Mouse (Mus musculus) lung, postnatal 36 days (tissue): Measurements from ENCODE around the gene Prdm16.

ENCODE experiments used
- DNase-seq: peaks from one replicate; pipeline ENCODE4 v3.0.0; 2022; ENCODE audit warnings: mixed read lengths

Gene Prdm16

GRCm38 (mm10) chr4:154549961-154550393, 86.7 kb downstream of the Prdm16 start:
- no peak for DNase-seq

- no peak for DNase-seq
Measured at GRCm38 (mm10) chr4:154549497-154549896, 87.2 kb downstream of the Prdm16 start.

- peak; percentile 68 for DNase-seq
Measured at GRCm38 (mm10) chr4:154547176-154547855, 89.4 kb downstream of the Prdm16 start.

- DNase-seq: no peak
Measured at GRCm38 (mm10) chr4:154545296-154545695, 91.4 kb downstream of the Prdm16 start.

- no peak for DNase-seq
Measured at GRCm38 (mm10) chr4:154543921-154544320, 92.8 kb downstream of the Prdm16 start.

GRCm38 (mm10) chr4:154543128-154543527, 93.5 kb downstream of the Prdm16 start:
- no peak for DNase-seq

GRCm38 (mm10) chr4:154542568-154542967, 94.1 kb downstream of the Prdm16 start:
- no peak for DNase-seq

GRCm38 (mm10) chr4:154541632-154542276, 94.9 kb downstream of the Prdm16 start:
- no peak for DNase-seq

- DNase-seq: no peak
Measured at GRCm38 (mm10) chr4:154540671-154541070, 96.0 kb downstream of the Prdm16 start.

- DNase-seq: no peak
Measured at GRCm38 (mm10) chr4:154539703-154540102, 97.0 kb downstream of the Prdm16 start.

GRCm38 (mm10) chr4:154538727-154539126, 97.9 kb downstream of the Prdm16 start:
- DNase-seq: no peak

- DNase-seq: no peak
Measured at GRCm38 (mm10) chr4:154536110-154536509, 100.6 kb downstream of the Prdm16 start.

GRCm38 (mm10) chr4:154531368-154531767, 105.3 kb downstream of the Prdm16 start:
- DNase-seq: no peak

GRCm38 (mm10) chr4:154530336-154530735, 106.3 kb downstream of the Prdm16 start:
- peak; percentile 51 for DNase-seq

GRCm38 (mm10) chr4:154527506-154527905, 109.2 kb downstream of the Prdm16 start:
- DNase-seq: peak; percentile 91

- DNase-seq: peak; percentile 80
Measured at GRCm38 (mm10) chr4:154526351-154526786, 110.3 kb downstream of the Prdm16 start.

- no peak for DNase-seq
Measured at GRCm38 (mm10) chr4:154523898-154524297, 112.8 kb downstream of the Prdm16 start.

- peak; percentile 64 for DNase-seq
Measured at GRCm38 (mm10) chr4:154521881-154522676, 114.6 kb downstream of the Prdm16 start.

GRCm38 (mm10) chr4:154519470-154520037, 117.1 kb downstream of the Prdm16 start:
- DNase-seq: no peak

- no peak for DNase-seq
Measured at GRCm38 (mm10) chr4:154517991-154518390, 118.7 kb downstream of the Prdm16 start.

- no peak for DNase-seq
Measured at GRCm38 (mm10) chr4:154516470-154516869, 120.2 kb downstream of the Prdm16 start.

- peak; percentile 46 for DNase-seq
Measured at GRCm38 (mm10) chr4:154513664-154514063, 123.0 kb downstream of the Prdm16 start.

- no peak for DNase-seq
Measured at GRCm38 (mm10) chr4:154512518-154513090, 124.1 kb downstream of the Prdm16 start.
